ENCODE assay signal across 8 mouse cellular contexts in genomic region chr7:44868919-44869696, GRCm38 (mm10). TPM values are rescaled to one million over a fixed set of nuclear protein-coding genes. Genes with fewer than 3 reads are reported as not detected.
A peak's percentile ranks its signal among the peaks of the same experiment; 100 is the strongest.
DNase-seq lines count a peak whose midpoint lies in the region; ATAC-seq and TF ChIP-seq lines count a peak whose summit lies in the region.

No protein-coding gene starts in this region.

- no peak for DNase-seq in ES-E14 (ENCODE audit: low read depth, low spot score)
- DNase-seq in adrenal gland, postnatal 36 days, result peak; percentile 80 to 83
- DNase-seq in heart, postnatal 10 days, result peak; percentile 78 to 79
- DNase-seq in limb, embryonic 10.5 days (ENCODE audit: low spot score), result peak; percentile 85
- peak; percentile 95 for DNase-seq in midbrain, embryonic 11.5 days (ENCODE audit: low spot score, missing footprints)
- DNase-seq in natural killer cell, adult 2 months (ENCODE audit: low spot score in 2 of 2), result no peak

- H3K9me3 ChIP-seq in ES-E14 (ENCODE audit: control insufficient read depth, insufficient read depth, low read depth, low read length), result no peaks in the 10 kb centered on the region
- H3K9me3 ChIP-seq in limb, embryonic 10.5 days (replicated peaks), result no peaks in the 10 kb centered on the region
- no peaks in the 10 kb centered on the region for H3K9me3 ChIP-seq in midbrain, embryonic 11.5 days (ENCODE audit: control insufficient read depth, low read length)
- H3K9me3 ChIP-seq in stomach, embryonic 15.5 days, result no peaks in the 10 kb centered on the region

- peak overlapping the region; percentile 91 for H3K27ac ChIP-seq in ES-E14 (ENCODE audit: insufficient read depth, low read depth, low read length, poor library complexity, severe bottlenecking)
- peak overlapping the region; percentile 89 for H3K27ac ChIP-seq in embryonic fibroblast, embryonic 13.5 days (ENCODE audit: insufficient read depth, low read length)
- H3K27ac ChIP-seq in limb, embryonic 10.5 days, result peak overlapping the region; percentile 100
- H3K27ac ChIP-seq in midbrain, embryonic 11.5 days (ENCODE audit: low read depth, low read length), result peak overlapping the region; percentile 100
- peak overlapping the region; percentile 100 for H3K27ac ChIP-seq in stomach, embryonic 15.5 days

- H3K4me3 ChIP-seq in ES-E14 (ENCODE audit: insufficient read depth in 1 of 2, low read depth in 1 of 2, low read length in 2 of 2, poor library complexity in 1 of 2, severe bottlenecking in 1 of 2), result peak overlapping the region; percentile 76 to 97
- peak overlapping the region; percentile 47 for H3K4me3 ChIP-seq in embryonic fibroblast, embryonic 13.5 days (ENCODE audit: insufficient read depth, low read length)
- H3K4me3 ChIP-seq in limb, embryonic 10.5 days, result peak overlapping the region; percentile 98
- H3K4me3 ChIP-seq in midbrain, embryonic 11.5 days (ENCODE audit: low read depth, low read length), result peak overlapping the region; percentile 97
- H3K4me3 ChIP-seq in stomach, embryonic 15.5 days (replicated peaks), result peak overlapping the region; percentile 97

- peaks cover 18% of the 10 kb centered on the region for H3K36me3 ChIP-seq in ES-E14 (ENCODE audit: control insufficient read depth, insufficient read depth, low read length, poor library complexity, severe bottlenecking)
- peaks cover 40% of the 10 kb centered on the region for H3K36me3 ChIP-seq in limb, embryonic 10.5 days
- H3K36me3 ChIP-seq in midbrain, embryonic 11.5 days (ENCODE audit: control insufficient read depth, insufficient read depth, low read length), result peaks cover 11% of the 10 kb centered on the region
- peaks cover 10% of the 10 kb centered on the region for H3K36me3 ChIP-seq in stomach, embryonic 15.5 days

- H3K9ac ChIP-seq in ES-E14 (ENCODE audit: insufficient read depth, low read depth, low read length, poor library complexity, severe bottlenecking), result peak overlapping the region; percentile 94
- H3K9ac ChIP-seq in midbrain, embryonic 11.5 days (ENCODE audit: low read length), result peak overlapping the region; percentile 99
- peak overlapping the region; percentile 100 for H3K9ac ChIP-seq in stomach, embryonic 15.5 days

- in situ Hi-C loops in ES-E14 (cut with MboI; ENCODE audit: low sequenced_read_pairs in 2 of 2, unreplicated experiment in 2 of 2), result no loop called here

- no peaks in the 10 kb centered on the region for H3K27me3 ChIP-seq in limb, embryonic 10.5 days (ENCODE audit: low read depth, poor library complexity, severe bottlenecking)
- no peaks in the 10 kb centered on the region for H3K27me3 ChIP-seq in midbrain, embryonic 11.5 days (ENCODE audit: control insufficient read depth, insufficient read depth, low read length)
- no peaks in the 10 kb centered on the region for H3K27me3 ChIP-seq in stomach, embryonic 15.5 days (replicated peaks)

- under 1% methylated on average over 107 of the region's 108 CpGs for WGBS in limb, embryonic 10.5 days
- WGBS in midbrain, embryonic 11.5 days, result 0% methylated on average over 65 of the region's 108 CpGs
- WGBS in stomach, embryonic 15.5 days, result under 1% methylated on average over 103 of the region's 108 CpGs

- peak overlapping the region; percentile 92 for H3K4me2 ChIP-seq in midbrain, embryonic 11.5 days
- peak overlapping the region; percentile 81 for H3K4me2 ChIP-seq in stomach, embryonic 15.5 days

- intact Hi-C loops in heart, postnatal 10 days (cut with DNase I), result no loop called here

- peaks cover 0 to 18% of the 10 kb centered on the region in 2 experiments; a peak in 2 of 4 replicates for H3K4me1 ChIP-seq in ES-E14 (ENCODE audit: control insufficient read depth in 2 of 2, insufficient read depth in 2 of 2, low read length in 2 of 2, poor library complexity in 1 of 2)
- H3K4me1 ChIP-seq in embryonic fibroblast, embryonic 13.5 days (ENCODE audit: control insufficient read depth, insufficient read depth, low read length), result 0 out of 2 replicates have a peak, but pooled peaks cover 7% of the 10 kb centered on the region
- H3K4me1 ChIP-seq in limb, embryonic 10.5 days, result peaks cover 40% of the 10 kb centered on the region
- peaks cover 28% of the 10 kb centered on the region for H3K4me1 ChIP-seq in midbrain, embryonic 11.5 days (ENCODE audit: control insufficient read depth, insufficient read depth, low read length)
- peaks cover 47% of the 10 kb centered on the region for H3K4me1 ChIP-seq in stomach, embryonic 15.5 days

- no peak; the same call in 1 of the 2 replicates for TF ChIP-seq POLR2A in embryonic fibroblast, embryonic 13.5 days (IDR thresholded peaks at IDR 0.05; ENCODE audit: low read depth, low read length)

- no peak for TF ChIP-seq CTCF in embryonic fibroblast, embryonic 13.5 days (IDR thresholded peaks at IDR 0.05; ENCODE audit: borderline replicate concordance, insufficient read depth, low read length)

- ATAC-seq in midbrain, embryonic 11.5 days (ENCODE audit: low FRiP score), result peak; percentile 53
- peak; percentile 55 for ATAC-seq in stomach, embryonic 15.5 days (ENCODE audit: insufficient read depth, low FRiP score, low read depth)

TF ChIP-seq in ES-E14, 5 proteins besides CTCF, POLR2A, EP300 and RAD21:
- TF ChIP-seq ZC3H11A (IDR thresholded peaks at IDR 0.05; ENCODE audit: borderline replicate concordance, low read depth, low read length) (no peak), ZNF384 (IDR thresholded peaks at IDR 0.05; ENCODE audit: low read depth, low read length) (no peak), HCFC1 (IDR thresholded peaks at IDR 0.05; ENCODE audit: borderline replicate concordance, insufficient read depth, low read length) (no peak), CHD2 (IDR thresholded peaks at IDR 0.05; ENCODE audit: low read depth, low read length) (no peak), MAFK (IDR thresholded peaks at IDR 0.05; ENCODE audit: insufficient read depth, low read depth, low read length) (peak; percentile 64; the same call in 1 of the 2 replicates)

RNA-seq across cellular contexts. Expression of gene Ptov1, which starts 0.5 kb away (rescaled TPM):
- total RNA-seq in ES-E14 (2012; rRNA removed), result 144 and 205 TPM in 2 replicates
- total RNA-seq in adrenal gland, postnatal 36 days (2021), result 100 to 1,000 TPM; 215 to 274 TPM
- polyA plus RNA-seq in embryonic fibroblast, embryonic 13.5 days (2011; ENCODE audit: insufficient read length, low read depth, missing spikeins), result 144 and 160 TPM in 2 replicates
- 100 to 1,000 TPM; 189 to 196 TPM for total RNA-seq in heart, postnatal 10 days (2021)
- 434 and 504 TPM in 2 replicates for polyA plus RNA-seq in limb, embryonic 10.5 days (2016; fragmentation: Nextera tagmentation; extraction: Ambion mirVana)
- polyA plus RNA-seq in midbrain, embryonic 11.5 days (2014; fragmentation: Nextera tagmentation; extraction: Ambion mirVana), result 316 and 350 TPM in 2 replicates
- 291 and 320 TPM in 2 replicates for polyA plus RNA-seq in stomach, embryonic 15.5 days (2015; fragmentation: Nextera tagmentation; extraction: Ambion mirVana)

RNA-seq across cellular contexts. Expression of gene Pnkp, which starts 12.2 kb away (rescaled TPM):
- total RNA-seq in ES-E14 (2012; rRNA removed), result 37.1 and 76.5 TPM in 2 replicates
- 10 to 100 TPM; 41.7 to 50.6 TPM for total RNA-seq in adrenal gland, postnatal 36 days (2021)
- polyA plus RNA-seq in embryonic fibroblast, embryonic 13.5 days (2011; ENCODE audit: insufficient read length, low read depth, missing spikeins), result 24.7 and 30.6 TPM in 2 replicates
- 10 to 100 TPM; 18.1 to 21.6 TPM for total RNA-seq in heart, postnatal 10 days (2021)
- polyA plus RNA-seq in limb, embryonic 10.5 days (2016; fragmentation: Nextera tagmentation; extraction: Ambion mirVana), result 37.5 and 43.1 TPM in 2 replicates
- polyA plus RNA-seq in midbrain, embryonic 11.5 days (2014; fragmentation: Nextera tagmentation; extraction: Ambion mirVana), result 26.1 and 28.6 TPM in 2 replicates
- 25.5 and 32.7 TPM in 2 replicates for polyA plus RNA-seq in stomach, embryonic 15.5 days (2015; fragmentation: Nextera tagmentation; extraction: Ambion mirVana)

RNA-seq across cellular contexts. Expression of gene Tbc1d17, which starts 20.2 kb away (rescaled TPM):
- 31.5 and 55.7 TPM in 2 replicates for total RNA-seq in ES-E14 (2012; rRNA removed)
- 10 to 100 TPM; 54.1 to 73.4 TPM for total RNA-seq in adrenal gland, postnatal 36 days (2021)
- polyA plus RNA-seq in embryonic fibroblast, embryonic 13.5 days (2011; ENCODE audit: insufficient read length, low read depth, missing spikeins), result 26.9 and 33.8 TPM in 2 replicates
- 10 to 100 TPM; 38.4 to 44.7 TPM for total RNA-seq in heart, postnatal 10 days (2021)
- polyA plus RNA-seq in limb, embryonic 10.5 days (2016; fragmentation: Nextera tagmentation; extraction: Ambion mirVana), result 71.4 and 75.2 TPM in 2 replicates
- polyA plus RNA-seq in midbrain, embryonic 11.5 days (2014; fragmentation: Nextera tagmentation; extraction: Ambion mirVana), result 63.4 and 69.4 TPM in 2 replicates
- 64.5 and 72.0 TPM in 2 replicates for polyA plus RNA-seq in stomach, embryonic 15.5 days (2015; fragmentation: Nextera tagmentation; extraction: Ambion mirVana)

RNA-seq across cellular contexts. Expression of gene Akt1s1, which starts 20.3 kb away (rescaled TPM):
- total RNA-seq in ES-E14 (2012; rRNA removed), result 33.8 and 37.6 TPM in 2 replicates
- total RNA-seq in adrenal gland, postnatal 36 days (2021), result 100 to 1,000 TPM; 108 to 118 TPM
- 80.0 and 84.2 TPM in 2 replicates for polyA plus RNA-seq in embryonic fibroblast, embryonic 13.5 days (2011; ENCODE audit: insufficient read length, low read depth, missing spikeins)
- 10 to 100 TPM; 76.8 to 78.4 TPM for total RNA-seq in heart, postnatal 10 days (2021)
- 96.4 and 99.6 TPM in 2 replicates for polyA plus RNA-seq in limb, embryonic 10.5 days (2016; fragmentation: Nextera tagmentation; extraction: Ambion mirVana)
- polyA plus RNA-seq in midbrain, embryonic 11.5 days (2014; fragmentation: Nextera tagmentation; extraction: Ambion mirVana), result 31.8 and 34.3 TPM in 2 replicates
- 110 and 112 TPM in 2 replicates for polyA plus RNA-seq in stomach, embryonic 15.5 days (2015; fragmentation: Nextera tagmentation; extraction: Ambion mirVana)

RNA-seq across cellular contexts. Expression of gene Med25, which starts 23.4 kb away (rescaled TPM):
- 88.2 and 121 TPM in 2 replicates for total RNA-seq in ES-E14 (2012; rRNA removed)
- 10 to 100 TPM; 86.1 to 97.1 TPM for total RNA-seq in adrenal gland, postnatal 36 days (2021)
- 33.4 and 42.8 TPM in 2 replicates for polyA plus RNA-seq in embryonic fibroblast, embryonic 13.5 days (2011; ENCODE audit: insufficient read length, low read depth, missing spikeins)
- 10 to 100 TPM; 67.7 to 77.1 TPM for total RNA-seq in heart, postnatal 10 days (2021)
- polyA plus RNA-seq in limb, embryonic 10.5 days (2016; fragmentation: Nextera tagmentation; extraction: Ambion mirVana), result 140 and 145 TPM in 2 replicates
- polyA plus RNA-seq in midbrain, embryonic 11.5 days (2014; fragmentation: Nextera tagmentation; extraction: Ambion mirVana), result 69.5 and 75.4 TPM in 2 replicates
- 88.7 and 91.0 TPM in 2 replicates for polyA plus RNA-seq in stomach, embryonic 15.5 days (2015; fragmentation: Nextera tagmentation; extraction: Ambion mirVana)

Comparison
In these comparisons a context has a peak if more than half of its experiments do, and no peak if none do; other contexts are left out.
1. DNase-seq: peak in adrenal gland, postnatal 36 days (2 of 2), heart, postnatal 10 days (2 of 2), limb, embryonic 10.5 days (single experiment) and midbrain, embryonic 11.5 days (single experiment); none in ES-E14 (single experiment) and natural killer cell, adult 2 months (0 of 2).
2. H3K4me3 ChIP-seq: peak in every context shown above with its lines; median percentile 98 in limb, embryonic 10.5 days; 97 in midbrain, embryonic 11.5 days; 97 in stomach, embryonic 15.5 days; 86 in ES-E14; 47 in embryonic fibroblast, embryonic 13.5 days.
3. Peak in every context shown above with its lines, with median percentiles within 50 percentile points of each other: H3K27ac ChIP-seq and H3K9ac ChIP-seq.